Mouse (Mus musculus) adrenal gland, adult 8-10 months (tissue): ENCODE data around the gene Ugt1a7c. TPM values are rescaled to one million over a fixed set of nuclear protein-coding genes. Genes with fewer than 3 reads are reported as not detected.

Experiments
- DNase-seq: peaks from one replicate; pipeline ENCODE4 v3.0.0; 2022
- total RNA-seq, 4 experiments: library from RNA; stranded (reverse); gene quantifications; 2 replicates each; pipeline ENCODE4 v1.2.4; 2022

Ugt1a7c gene
- total RNA-seq, 4 experiments from 2014 or later: 1.0 to 4.2 (median 3.2) TPM

DNA sequence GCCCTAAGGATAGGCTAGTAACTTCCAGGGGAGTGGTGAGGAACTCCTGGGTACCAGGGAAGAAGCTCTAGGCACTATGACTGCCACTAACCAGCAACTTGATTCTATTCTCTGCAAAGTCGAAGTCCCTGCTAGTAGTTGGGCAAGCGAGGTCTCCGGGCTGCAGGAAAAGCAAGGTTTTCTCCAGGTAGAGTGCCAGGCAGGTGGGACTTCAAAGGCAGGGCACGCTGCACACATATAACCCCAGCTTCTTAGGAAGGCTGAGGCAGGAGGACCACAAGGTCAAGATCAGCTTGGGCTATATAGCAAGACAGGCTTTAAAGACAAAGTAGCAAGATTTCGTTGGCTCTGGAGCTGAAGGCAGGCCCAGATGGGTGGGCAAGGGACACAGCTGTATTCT lies 168.9 kb downstream of the Ugt1a7c start:
- no peak for DNase-seq

DNA sequence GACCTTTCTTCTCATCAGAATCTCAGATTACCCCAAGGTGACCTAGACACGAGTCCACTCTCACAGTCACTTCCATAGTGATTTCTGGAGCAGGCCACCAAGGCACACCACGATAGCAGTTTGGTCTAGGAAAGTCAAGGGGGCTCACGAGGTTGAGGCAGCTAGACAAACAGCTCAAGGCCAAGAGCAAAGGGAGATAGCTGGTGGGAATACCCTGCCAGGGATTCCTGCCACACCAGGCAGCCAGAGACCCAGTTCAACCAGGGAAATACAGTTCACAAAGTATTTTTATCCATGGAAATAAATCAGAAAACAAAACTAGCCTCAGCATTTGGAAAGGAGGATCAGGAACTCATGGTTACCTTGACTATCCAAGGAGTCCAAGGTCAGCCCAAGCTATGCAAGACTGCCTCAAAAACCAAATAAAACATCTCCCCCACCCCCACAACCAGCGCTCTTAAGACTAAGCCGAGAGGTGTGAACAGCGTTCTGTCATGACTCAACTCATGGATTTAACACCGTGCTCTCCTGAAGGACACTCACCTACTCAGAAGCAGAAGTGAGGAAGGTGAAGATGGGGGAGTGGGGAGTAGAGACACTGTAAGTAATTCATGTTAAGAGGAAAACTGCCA lies 169.5 kb downstream of the Ugt1a7c start:
- DNase-seq: no peak

DNA sequence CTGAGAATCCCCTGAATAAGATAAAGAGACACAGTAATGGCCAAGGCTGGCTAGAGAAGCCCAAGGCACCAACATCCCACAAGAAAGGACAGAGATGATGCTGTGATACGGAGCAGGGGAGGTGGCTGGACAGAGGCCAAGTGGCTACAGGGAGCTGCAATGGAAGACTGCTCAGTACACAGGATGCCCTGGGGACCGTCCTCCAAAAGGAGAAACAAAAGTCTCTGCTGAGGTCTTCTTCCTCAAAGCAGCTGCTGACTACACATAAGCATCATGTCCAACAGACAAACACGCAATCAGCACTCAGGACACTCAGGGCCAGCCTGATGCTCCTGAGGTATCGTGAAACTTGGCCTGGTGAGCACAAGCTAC lies 170.0 kb downstream of the Ugt1a7c start:
- no peak for DNase-seq

DNA sequence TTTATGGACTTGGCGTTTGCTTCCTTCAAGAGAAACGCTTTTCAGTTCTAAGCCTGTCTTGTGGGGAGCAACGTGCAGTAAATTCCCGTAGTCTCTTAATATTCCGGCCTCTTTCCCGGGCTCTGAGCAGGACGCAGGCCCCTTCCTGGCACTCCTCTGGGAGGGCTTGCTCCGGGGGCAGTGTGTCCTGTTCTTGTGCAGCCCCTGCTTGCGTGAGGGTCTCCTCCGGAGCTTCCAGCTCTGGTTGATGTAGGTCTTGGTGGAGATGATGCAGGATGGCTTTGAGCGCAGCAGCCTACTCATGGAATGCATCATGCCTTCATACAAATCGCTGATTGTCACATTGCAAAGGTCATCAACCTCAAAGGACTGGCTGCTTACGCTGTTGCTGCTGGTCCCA lies 171.3 kb downstream of the Ugt1a7c start:
- DNase-seq: no peak

DNA sequence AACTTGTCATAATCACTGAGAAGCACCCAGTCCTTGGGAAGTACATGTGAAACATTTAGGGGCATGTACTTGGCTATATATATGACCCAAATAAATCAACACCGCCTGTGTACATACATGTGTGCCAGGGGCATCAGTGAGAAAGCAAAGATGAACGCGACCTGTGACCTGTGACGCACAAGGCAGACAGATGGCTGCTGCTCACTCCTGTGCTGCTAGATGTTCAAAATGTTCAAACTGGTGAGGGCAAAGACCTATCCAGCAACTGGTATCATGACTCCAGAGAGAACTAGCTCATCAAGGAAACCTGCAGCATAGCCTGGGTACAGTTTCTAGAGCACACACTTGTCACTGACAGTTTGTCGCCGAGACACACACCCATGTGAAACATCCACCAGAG lies 172.6 kb downstream of the Ugt1a7c start:
- no peak for DNase-seq

DNA sequence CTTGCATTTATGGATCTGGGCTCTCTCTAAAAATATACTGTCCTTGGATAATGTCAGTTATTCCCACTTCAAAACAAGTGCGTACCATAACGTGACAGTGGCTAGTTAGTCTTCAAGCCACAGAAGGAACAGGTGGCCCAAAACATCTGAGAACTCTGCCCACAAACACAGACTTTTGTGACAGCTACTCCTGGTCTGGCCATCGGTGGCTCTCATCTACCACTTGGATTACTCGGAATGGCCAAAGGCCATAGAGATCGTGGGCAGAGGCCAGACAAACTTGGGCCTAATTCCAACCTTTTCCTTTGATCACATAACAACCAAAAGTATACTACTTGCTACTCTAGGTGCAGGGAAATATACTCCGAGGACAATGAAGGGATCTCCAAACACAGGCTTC lies 173.2 kb downstream of the Ugt1a7c start:
- no peak for DNase-seq

Other genes with a start within 250 kb of the Ugt1a7c start
- gene Dgkd, start 241.8 kb upstream of the Ugt1a7c start, total RNA-seq: 10 to 100 TPM; 38.9 to 56.4 (median 54.5) TPM
- gene Usp40, start 86.5 kb upstream of the Ugt1a7c start, total RNA-seq: 10 to 100 TPM; 25.3 to 45.1 (median 31.9) TPM
- gene Ugt1a10, start 39.7 kb upstream of the Ugt1a7c start, total RNA-seq: not detected
- gene Ugt1a9, start 24.3 kb upstream of the Ugt1a7c start, total RNA-seq: under 1 TPM in 1 of 4 experiments, not detected in 3; 0.17 TPM
- not detected for gene Ugt1a8, start 7.2 kb upstream of the Ugt1a7c start, total RNA-seq
- 10 to 100 TPM in 1 of 4 experiments, 1 to 10 TPM in 3; 2.8 to 10.2 (median 5.2) TPM for gene Ugt1a6b, start 8.2 kb downstream of the Ugt1a7c start, total RNA-seq
- gene Ugt1a6a, start 39.7 kb downstream of the Ugt1a7c start, total RNA-seq: 10 to 100 TPM in 2 of 4 experiments, 1 to 10 TPM in 2; 5.9 to 25.6 (median 9.6) TPM
- 1 to 10 TPM in 1 of 4 experiments, under 1 TPM in 2, not detected in 1; 0.38 to 1.3 (median 0.73) TPM for gene Ugt1a5, start 71.0 kb downstream of the Ugt1a7c start, total RNA-seq
- gene Ugt1a2, start 105.5 kb downstream of the Ugt1a7c start, total RNA-seq: under 1 TPM in 3 of 4 experiments, not detected in 1; 0.24 to 0.51 (median 0.28) TPM
- 1 to 10 TPM; 1.8 to 4.7 (median 3.3) TPM for gene Dnajb3, start 110.7 kb downstream of the Ugt1a7c start, total RNA-seq
- 10 to 100 TPM in 2 of 4 experiments, under 1 TPM in 2; 0.40 to 83.2 (median 28.8) TPM for gene Ugt1a1, start 116.9 kb downstream of the Ugt1a7c start, total RNA-seq
- under 1 TPM in 2 of 4 experiments, not detected in 2; 0.10 to 0.16 TPM for gene Mroh2a, start 131.9 kb downstream of the Ugt1a7c start, total RNA-seq
- gene Hjurp, start 182.6 kb downstream of the Ugt1a7c start, total RNA-seq: 10 to 100 TPM; 33.0 to 55.0 (median 43.2) TPM
- gene Trpm8, start 182.6 kb downstream of the Ugt1a7c start, total RNA-seq: not detected